Mouse (Mus musculus) midbrain, embryonic 16.5 days (tissue): ENCODE data around the gene Pde10a. TPM values are rescaled to one million over a fixed set of nuclear protein-coding genes. Genes with fewer than 3 reads are reported as not detected.

Experiments used
- ATAC-seq: fragments of 200-750 bp; cut with Nextera tagmentation; 2 replicates; pipeline ENCODE4 v1.8.0; 2017; ENCODE audit warnings: moderate TSS enrichment
- H3K27ac ChIP-seq: fragments of 300-500 bp; sonication (generic); 2 replicates; pipeline ENCODE4 v1.5.1; 2014; ENCODE audit warnings: mild to moderate bottlenecking, low read length, mixed read lengths
- H3K27me3 ChIP-seq: fragments of 300-500 bp; sonication (generic); 2 replicates; pipeline ENCODE4 v1.6.1; 2014; ENCODE audit warnings: low read depth, low read length, mixed read lengths; ENCODE audit not compliant: control insufficient read depth, insufficient read depth
- H3K36me3 ChIP-seq: fragments of 300-500 bp; sonication (generic); 2 replicates; pipeline ENCODE4 v1.6.1; 2014; ENCODE audit warnings: mild to moderate bottlenecking, low read length, moderate library complexity, mixed read lengths; ENCODE audit not compliant: control insufficient read depth, insufficient read depth
- H3K4me1 ChIP-seq: fragments of 300-500 bp; sonication (generic); 2 replicates; pipeline ENCODE4 v1.6.1; 2014; ENCODE audit warnings: mild to moderate bottlenecking, low read length, mixed read lengths; ENCODE audit not compliant: control insufficient read depth, insufficient read depth
- H3K4me2 ChIP-seq: fragments of 300-500 bp; sonication (generic); 2 replicates; pipeline ENCODE4 v1.6.1; 2014; ENCODE audit warnings: mild to moderate bottlenecking, low read length, mixed read lengths
- H3K4me3 ChIP-seq: fragments of 300-500 bp; sonication (generic); 2 replicates; pipeline ENCODE4 v1.5.1; 2014; ENCODE audit warnings: low read depth, mild to moderate bottlenecking, low read length, moderate library complexity, mixed read lengths
- H3K9ac ChIP-seq: fragments of 300-500 bp; sonication (generic); 2 replicates; pipeline ENCODE4 v1.6.1; 2014; ENCODE audit warnings: low read depth, low read length, mixed read lengths
- H3K9me3 ChIP-seq: fragments of 300-500 bp; sonication (generic); replicated peaks from 2 replicates; pipeline ENCODE4 v1.6.1; 2014; ENCODE audit warnings: mild to moderate bottlenecking, low read length, mixed read lengths; ENCODE audit not compliant: control insufficient read depth, poor library complexity, severe bottlenecking
- WGBS: fragments of 180-500 bp; shearing (Covaris S2); extraction: QIAGEN DNeasy Blood & Tissue Kit; methylation state at CpG from one replicate; pipeline ENCODE4 v1.1.7; 2014; 5-methylcytosine and 5-hydroxymethylcytosine counted together
- polyA plus RNA-seq: library from polyadenylated mRNA; unstranded; fragments of >200 nt; fragmentation: Nextera tagmentation; extraction: Ambion mirVana; gene quantifications from 2 replicates; pipeline ENCODE4 v1.2.1, GENCODE M21; 2015

Pde10a gene
- polyA plus RNA-seq, 1 experiment from 2014 or later: 14.3 TPM

GRCm38 (mm10) chr17:8965177-8965576 is 440.0 kb downstream of the Pde10a start:
- peaks cover 2% of the 10 kb centered on the region; the same call in 1 of the 2 replicates for H3K4me1 ChIP-seq
- no peaks in the 10 kb centered on the region for H3K27me3 ChIP-seq
- ATAC-seq: no peak
- H3K4me2 ChIP-seq: no peak overlapping the region
- no peak overlapping the region for H3K9ac ChIP-seq
- H3K36me3 ChIP-seq: peaks cover 40% of the 10 kb centered on the region
- H3K27ac ChIP-seq: no peak overlapping the region
- WGBS: 89% methylated on average over 6 of the region's 6 CpGs
- no peaks in the 10 kb centered on the region for H3K9me3 ChIP-seq
- no peak overlapping the region for H3K4me3 ChIP-seq

- Histone ChIP-seq H3K4me3 (no peak overlapping the region), H3K27ac (no peak overlapping the region), H3K9me3 (no peaks in the 10 kb centered on the region), H3K4me2 (no peak overlapping the region), H3K9ac (no peak overlapping the region), H3K27me3 (no peaks in the 10 kb centered on the region), H3K4me1 (peaks cover 9% of the 10 kb centered on the region), H3K36me3 (peaks cover 20% of the 10 kb centered on the region)
- ATAC-seq: no peak
- 10% methylated on average over 12 of the region's 12 CpGs for WGBS
Measured at GRCm38 (mm10) chr17:8972152-8972854, 447.1 kb downstream of the Pde10a start.

GRCm38 (mm10) chr17:8973331-8973730 is 448.2 kb downstream of the Pde10a start:
- peaks cover 9% of the 10 kb centered on the region for H3K4me1 ChIP-seq
- ATAC-seq: no peak

DNA sequence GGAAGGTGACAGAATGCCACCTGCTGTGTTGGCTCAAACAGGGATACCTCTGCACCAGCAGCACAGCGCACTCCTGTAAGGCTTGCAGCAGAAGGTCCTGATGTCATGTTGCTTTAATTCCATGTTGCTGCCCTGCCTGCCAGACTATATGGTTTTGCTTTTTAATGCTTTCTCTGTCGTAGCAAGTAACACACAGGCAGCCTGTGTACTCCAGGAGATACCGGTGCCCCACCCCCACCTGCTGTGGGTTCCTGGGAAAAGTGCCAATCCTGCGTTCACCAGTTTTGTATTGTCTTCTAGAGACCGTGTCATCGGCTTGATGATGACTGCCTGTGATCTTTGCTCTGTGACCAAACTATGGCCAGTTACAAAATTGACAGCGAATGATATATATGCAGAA is 449.3 kb downstream of the Pde10a start:
- no peak overlapping the region for H3K4me3 ChIP-seq
- no peak overlapping the region for H3K4me2 ChIP-seq
- ATAC-seq: no peak
- H3K4me1 ChIP-seq: peaks cover 9% of the 10 kb centered on the region
- no peak overlapping the region for H3K27ac ChIP-seq
- no peaks in the 10 kb centered on the region for H3K27me3 ChIP-seq
- H3K36me3 ChIP-seq: peaks cover 9% of the 10 kb centered on the region
- 46% methylated on average over 7 of the region's 7 CpGs for WGBS
- no peak overlapping the region for H3K9ac ChIP-seq
- H3K9me3 ChIP-seq: no peaks in the 10 kb centered on the region

More at GRCm38 (mm10) chr17:8973331-8973730, 448.2 kb downstream of the Pde10a start:
- no peak overlapping the region for H3K4me2 ChIP-seq
- H3K27me3 ChIP-seq: no peaks in the 10 kb centered on the region
- H3K27ac ChIP-seq: no peak overlapping the region
- no peak overlapping the region for H3K4me3 ChIP-seq
- H3K36me3 ChIP-seq: peaks cover 11% of the 10 kb centered on the region
- H3K9ac ChIP-seq: 0 out of 2 replicates have a peak overlapping the region, but pooled peaks have one; percentile 34
- H3K9me3 ChIP-seq: no peaks in the 10 kb centered on the region
- WGBS: 66% methylated on average over 5 of the region's 5 CpGs

GRCm38 (mm10) chr17:8974823-8975397 is 449.7 kb downstream of the Pde10a start:
- 35% methylated on average over 6 of the region's 6 CpGs for WGBS
- Histone ChIP-seq H3K9ac (no peak overlapping the region), H3K9me3 (no peaks in the 10 kb centered on the region), H3K4me1 (peaks cover 9% of the 10 kb centered on the region), H3K27ac (no peak overlapping the region), H3K36me3 (peaks cover 4% of the 10 kb centered on the region), H3K4me3 (no peak overlapping the region), H3K4me2 (no peak overlapping the region), H3K27me3 (no peaks in the 10 kb centered on the region)
- no peak for ATAC-seq

DNA sequence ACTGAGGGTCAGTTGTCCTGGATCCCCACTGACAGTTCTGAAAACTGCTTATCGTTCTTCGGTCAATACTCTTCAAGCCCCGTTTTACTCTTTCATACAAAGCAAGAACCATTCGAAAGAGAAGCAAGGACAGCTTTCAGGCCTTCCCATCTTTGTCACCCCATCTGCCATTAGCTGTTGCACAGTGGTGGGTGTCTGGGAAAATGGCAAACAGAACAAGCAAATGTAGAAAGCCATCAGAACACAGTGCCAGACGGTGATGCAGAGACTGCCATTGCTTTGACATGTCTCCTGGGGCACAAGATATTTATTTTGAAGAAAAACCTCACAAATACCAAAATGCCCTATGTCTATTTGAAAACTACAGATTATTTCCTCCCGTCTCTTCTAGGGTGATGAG is 451.6 kb downstream of the Pde10a start:
- H3K9me3 ChIP-seq: no peaks in the 10 kb centered on the region
- WGBS: 91% methylated on average over 6 of the region's 6 CpGs
- H3K27ac ChIP-seq: no peak overlapping the region
- H3K27me3 ChIP-seq: no peaks in the 10 kb centered on the region
- no peak overlapping the region for H3K4me3 ChIP-seq
- no peak overlapping the region for H3K9ac ChIP-seq
- no peak overlapping the region for H3K4me2 ChIP-seq
- peaks cover 3% of the 10 kb centered on the region for H3K36me3 ChIP-seq
- no peak for ATAC-seq
- peaks cover 9% of the 10 kb centered on the region for H3K4me1 ChIP-seq

GRCm38 (mm10) chr17:8977271-8977670 is 452.1 kb downstream of the Pde10a start:
- ATAC-seq: no peak
- Histone ChIP-seq H3K36me3 (peaks cover 6% of the 10 kb centered on the region), H3K4me2 (no peak overlapping the region), H3K9ac (no peak overlapping the region), H3K9me3 (no peaks in the 10 kb centered on the region), H3K27ac (no peak overlapping the region), H3K4me3 (no peak overlapping the region), H3K4me1 (peaks cover 4% of the 10 kb centered on the region), H3K27me3 (no peaks in the 10 kb centered on the region)
- 86% methylated on average over 2 of the region's 2 CpGs for WGBS

DNA sequence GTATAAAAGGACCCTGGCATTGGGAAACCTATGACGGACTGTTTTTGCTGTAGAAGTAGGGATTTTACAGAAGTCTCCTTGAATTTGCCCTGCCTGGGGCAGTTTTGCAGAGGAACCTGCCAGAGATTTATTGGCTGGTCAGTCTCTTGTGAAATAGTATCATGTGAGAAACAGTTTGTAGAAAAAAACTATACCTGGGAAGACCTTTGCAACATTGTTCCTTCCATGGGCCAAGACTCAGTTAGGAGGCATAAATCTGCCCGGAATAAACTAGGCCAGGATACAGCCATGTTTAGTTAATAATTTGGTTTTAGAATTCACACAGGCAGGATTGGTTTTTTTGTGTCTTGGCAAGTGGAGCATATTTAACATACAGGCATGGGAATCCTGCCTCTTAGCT is 458.4 kb downstream of the Pde10a start:
- Histone ChIP-seq H3K4me3 (no peak overlapping the region), H3K27me3 (no peaks in the 10 kb centered on the region), H3K27ac (no peak overlapping the region), H3K9me3 (no peaks in the 10 kb centered on the region), H3K9ac (no peak overlapping the region), H3K4me1 (peaks cover 2% of the 10 kb centered on the region), H3K4me2 (no peak overlapping the region), H3K36me3 (peaks cover 10% of the 10 kb centered on the region)
- no peak for ATAC-seq
- 81% methylated on average over 2 of the region's 2 CpGs for WGBS

- Histone ChIP-seq H3K9me3 (no peaks in the 10 kb centered on the region), H3K9ac (no peak overlapping the region), H3K27ac (no peak overlapping the region), H3K4me1 (peaks cover 9% of the 10 kb centered on the region), H3K4me3 (no peak overlapping the region), H3K36me3 (peaks cover 10% of the 10 kb centered on the region), H3K4me2 (no peak overlapping the region), H3K27me3 (no peaks in the 10 kb centered on the region)
- WGBS: 54% methylated on average over 5 of the region's 5 CpGs
- ATAC-seq: no peak
Measured at GRCm38 (mm10) chr17:8985714-8986113, 460.5 kb downstream of the Pde10a start.
